Mouse (Mus musculus): ENCODE data around the gene Il17rd.

DNA sequence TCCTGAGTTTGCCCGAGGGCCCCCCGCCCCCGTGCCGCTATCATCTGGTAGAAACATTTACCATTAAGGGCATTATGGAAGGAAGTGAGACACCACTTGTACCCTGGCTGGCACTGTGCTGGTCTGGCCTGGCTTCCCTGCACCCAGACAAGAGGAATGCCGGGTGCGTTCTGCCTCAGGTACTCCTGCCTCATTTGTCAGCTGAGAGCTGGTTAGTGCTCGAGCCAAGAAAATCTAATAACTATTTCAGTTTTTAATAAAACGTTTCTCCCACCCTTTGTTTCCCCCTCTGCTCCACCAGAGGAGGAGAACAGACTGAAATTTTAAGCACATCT lies 20.4 kb downstream of the Il17rd start:
- TF ChIP-seq CTCF (IDR thresholded peaks at IDR 0.05; ENCODE audit: extremely low read depth, insufficient read length, insufficient replicate concordance, low read depth, low read length) (no peak), POLR2A (IDR thresholded peaks at IDR 0.05; ENCODE audit: low read depth, low read length) (no peak)

All from small intestine, adult 2 months (tissue).